Comparison of ENCODE assay signal across 12 mouse cellular contexts in the genomic region with DNA sequence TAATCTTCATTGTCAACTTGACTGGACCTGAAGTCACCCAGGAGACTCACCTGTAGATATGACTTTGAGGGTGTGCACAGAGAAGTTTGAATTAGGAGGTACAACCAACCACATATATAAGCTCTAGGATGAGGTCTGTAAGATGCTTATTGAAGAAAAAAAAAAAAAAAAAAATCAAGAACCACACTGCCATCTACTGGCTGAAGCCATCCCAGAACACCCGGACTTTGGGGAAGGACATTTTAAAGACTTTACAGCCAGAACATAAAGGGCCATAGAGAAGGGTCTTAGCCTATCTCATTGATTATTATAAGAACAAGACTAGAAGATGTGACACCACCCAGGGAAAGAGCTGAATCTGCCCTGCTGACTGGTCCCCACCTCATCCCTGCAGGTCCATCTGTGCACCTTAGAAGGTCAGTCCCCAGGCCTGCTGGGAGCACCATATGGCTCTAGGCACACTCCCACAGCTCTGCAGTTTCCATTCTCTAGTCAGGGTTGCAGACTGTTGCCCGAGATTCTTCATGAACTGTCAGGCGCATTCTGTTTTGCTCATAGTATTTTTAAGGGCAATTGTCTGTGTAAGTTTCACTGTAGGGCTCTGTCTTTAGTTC. TPM values are rescaled to one million over a fixed set of nuclear protein-coding genes. Genes with fewer than 3 reads are reported as not detected.
A peak's percentile ranks its signal among the peaks of the same experiment; 100 is the strongest.
DNase-seq lines count a peak whose midpoint lies in the region; TF ChIP-seq lines count a peak whose summit lies in the region.
"Had no signal": no experiment of that assay in that cellular context is flagged by ENCODE, and none has a peak within 500 bp of the region (broad histone marks: within the 10 kb centered on the region; RNA-seq: fewer than 3 reads in every experiment).

No protein-coding gene starts in this region.

- TF ChIP-seq CTCF in heart, adult 2 months (IDR thresholded peaks at IDR 0.05) = peak; percentile 58

- H3K36me3 ChIP-seq in heart, adult 2 months (ENCODE audit: control insufficient read depth, insufficient read depth, low read length) = no peaks in the 10 kb centered on the region
- H3K36me3 ChIP-seq: heart, embryonic 15.5 days; limb, embryonic 10.5 days had no signal

- 28% methylated on average over 3 of the region's 3 CpGs for WGBS in heart, adult 2 months

- intact Hi-C loops in heart, adult 2 months (cut with DNase I) = loop anchor here (10.0 kb wide), 1 partner anchor 235 kb away; no protein-coding TSS in a partner anchor

- TF ChIP-seq EP300 in heart, adult 2 months (IDR thresholded peaks at IDR 0.05; ENCODE audit: insufficient read depth, low read depth, low read length) = no peak

- H3K4me1 ChIP-seq in heart, adult 2 months (ENCODE audit: control insufficient read depth, insufficient read depth, low read length) = no peaks in the 10 kb centered on the region
- H3K4me1 ChIP-seq: heart, embryonic 15.5 days; limb, embryonic 10.5 days had no signal

- H3K79me2 ChIP-seq in heart, adult 2 months (replicated peaks; ENCODE audit: control insufficient read depth, insufficient read depth, low read length) = no peaks in the 10 kb centered on the region

- no peak overlapping the region for H3K27ac ChIP-seq in heart, adult 2 months
- H3K27ac ChIP-seq: heart, embryonic 15.5 days; limb, embryonic 10.5 days had no signal

- H3K27me3 ChIP-seq in heart, adult 2 months (ENCODE audit: control insufficient read depth, insufficient read depth, low read length) = no peaks in the 10 kb centered on the region
- H3K27me3 ChIP-seq: heart, embryonic 15.5 days had no signal

- no peak for DNase-seq in heart, adult 2 months
- DNase-seq in heart, adult 9 months (ENCODE audit: low spot score in 2 of 2) = no peak
- DNase-seq in 416B (ENCODE audit: low read depth) (peak; percentile 65), adipocyte (ENCODE audit: low spot score) (peak; percentile 25)
- DNase-seq in induced T-regulatory cell, adult 2 months (ENCODE audit: low read depth) = peak; percentile 45
- no peak for DNase-seq in layer of hippocampus, adult 9-11 months
- no peak for DNase-seq in testis, postnatal 10 days (ENCODE audit: low spot score)
- no peak for DNase-seq in thymus, adult 18-20 months
- DNase-seq: kidney, adult 2 months had no signal

- no peak for TF ChIP-seq POLR2A in heart, adult 2 months (IDR thresholded peaks at IDR 0.05; ENCODE audit: insufficient read depth, low read depth, low read length)

- no peak overlapping the region for H3K9ac ChIP-seq in heart, adult 2 months (ENCODE audit: low read depth, low read length)
- H3K9ac ChIP-seq: heart, embryonic 15.5 days had no signal

- no peak overlapping the region for H3K4me3 ChIP-seq in heart, adult 2 months
- H3K4me3 ChIP-seq: heart, embryonic 15.5 days; limb, embryonic 10.5 days had no signal

RNA-seq across cellular contexts. Expression of a gene that starts 1.2 kb away (rescaled TPM):
- total RNA-seq in heart, adult 2 months (2021) = 1 to 10 TPM; 5.8 to 8.6 TPM
- polyA plus RNA-seq in heart, adult 2 months (2012; rRNA removed) = 11.4 and 22.1 TPM in 2 replicates
- polyA plus RNA-seq: forebrain, embryonic 14.5 days; heart, embryonic 15.5 days; limb, embryonic 10.5 days had no signal

RNA-seq across cellular contexts. Expression of a gene that starts 11.8 kb away (rescaled TPM):
- 1 to 10 TPM; 2.7 to 9.1 TPM for total RNA-seq in heart, adult 2 months (2021)
- 3.0 TPM in 1 of 2 replicates, not detected in the other for polyA plus RNA-seq in heart, adult 2 months (2012; rRNA removed)
- polyA plus RNA-seq: forebrain, embryonic 14.5 days; heart, embryonic 15.5 days; limb, embryonic 10.5 days had no signal

RNA-seq across cellular contexts. Expression of a gene that starts 12.6 kb away (rescaled TPM):
- total RNA-seq in heart, adult 2 months (2021) = under 1 TPM; 0.45 to 0.50 TPM
- polyA plus RNA-seq in heart, adult 2 months (2012; rRNA removed) = 0.18 and 0.47 TPM in 2 replicates
- polyA plus RNA-seq: forebrain, embryonic 14.5 days; heart, embryonic 15.5 days; limb, embryonic 10.5 days had no signal

RNA-seq across cellular contexts. Expression of a gene that starts 22.6 kb away (rescaled TPM):
- 1 to 10 TPM in 1 of 2 experiments, under 1 TPM in 1; 0.52 to 1.1 TPM for total RNA-seq in heart, adult 2 months (2021)
- 0.47 and 3.9 TPM in 2 replicates for polyA plus RNA-seq in heart, adult 2 months (2012; rRNA removed)
- polyA plus RNA-seq: forebrain, embryonic 14.5 days; heart, embryonic 15.5 days; limb, embryonic 10.5 days had no signal

RNA-seq across cellular contexts. Expression of a gene that starts 33.4 kb away (rescaled TPM):
- not detected for total RNA-seq in heart, adult 2 months (2021)
- polyA plus RNA-seq in heart, adult 2 months (2012; rRNA removed) = 0.37 TPM in 1 of 2 replicates, not detected in the other
- polyA plus RNA-seq: forebrain, embryonic 14.5 days; heart, embryonic 15.5 days; limb, embryonic 10.5 days had no signal

Comparison
In these comparisons a context has a peak if more than half of its experiments do, and no peak if none do; other contexts are left out.
1. DNase-seq: peak in 416B (single experiment), adipocyte (single experiment) and induced T-regulatory cell, adult 2 months (single experiment); none in heart, adult 2 months (0 of 2), heart, adult 9 months (0 of 2), layer of hippocampus, adult 9-11 months (single experiment), testis, postnatal 10 days (single experiment) and thymus, adult 18-20 months (0 of 2).